Mouse (Mus musculus): ENCODE data around the gene Emc10. TPM values are rescaled to one million over a fixed set of nuclear protein-coding genes. Genes with fewer than 3 reads are reported as not detected.

Emc10 gene
- polyA plus RNA-seq, 1 experiment from 2014 or later = 95.7 TPM

GRCm38 (mm10) chr7:44471880-44472557, 24.3 kb downstream of the Emc10 start:
- Histone ChIP-seq H3K27me3 (ENCODE audit: insufficient read depth, poor library complexity, severe bottlenecking) (peaks cover 21% of the 10 kb centered on the region), H3K36me3 (peaks cover 2% of the 10 kb centered on the region; the same call in 1 of the 2 replicates), H3K4me3 (peak overlapping the region; percentile 64), H3K4me1 (peaks cover 75% of the 10 kb centered on the region), H3K9me3 (no peaks in the 10 kb centered on the region), H3K27ac (peak overlapping the region; percentile 91)
- 21% methylated on average over 6 of the region's 6 CpGs for WGBS
- DNase-seq (ENCODE audit: low spot score) = peak; percentile 95

GRCm38 (mm10) chr7:44470696-44471612, 25.4 kb downstream of the Emc10 start:
- peaks cover 86% of the 10 kb centered on the region for H3K4me1 ChIP-seq
- H3K4me3 ChIP-seq = peak overlapping the region; percentile 10; the same call in 1 of the 2 replicates
- DNase-seq (ENCODE audit: low spot score) = peak; percentile 79
- H3K9me3 ChIP-seq = no peaks in the 10 kb centered on the region
- H3K27ac ChIP-seq = peak overlapping the region; percentile 91
- peaks cover 15% of the 10 kb centered on the region for H3K27me3 ChIP-seq (ENCODE audit: insufficient read depth, poor library complexity, severe bottlenecking)
- H3K36me3 ChIP-seq = peaks cover 2% of the 10 kb centered on the region; the same call in 1 of the 2 replicates
- 68% methylated on average over 16 of the region's 16 CpGs for WGBS

- Histone ChIP-seq H3K27me3 (ENCODE audit: insufficient read depth, poor library complexity, severe bottlenecking) (peaks cover 11% of the 10 kb centered on the region; the same call in 1 of the 2 replicates), H3K27ac (peak overlapping the region; percentile 91), H3K4me1 (peaks cover 89% of the 10 kb centered on the region), H3K4me3 (peak overlapping the region; percentile 73), H3K36me3 (peaks cover 2% of the 10 kb centered on the region; the same call in 1 of the 2 replicates), H3K9me3 (no peaks in the 10 kb centered on the region)
- 60% methylated on average over 16 of the region's 16 CpGs for WGBS
- peak; percentile 76 for DNase-seq (ENCODE audit: low spot score)
Observed at GRCm38 (mm10) chr7:44469677-44470675, 26.4 kb downstream of the Emc10 start.

GRCm38 (mm10) chr7:44468644-44469285, 27.6 kb downstream of the Emc10 start:
- H3K36me3 ChIP-seq = peaks cover 2% of the 10 kb centered on the region; the same call in 1 of the 2 replicates
- H3K9me3 ChIP-seq = no peaks in the 10 kb centered on the region
- WGBS = 42% methylated on average over 15 of the region's 15 CpGs
- H3K27ac ChIP-seq = peak overlapping the region; percentile 91
- H3K4me3 ChIP-seq = peak overlapping the region; percentile 73
- peaks cover 91% of the 10 kb centered on the region for H3K4me1 ChIP-seq
- peak; percentile 86 for DNase-seq (ENCODE audit: low spot score)
- peaks cover 18% of the 10 kb centered on the region for H3K27me3 ChIP-seq (ENCODE audit: insufficient read depth, poor library complexity, severe bottlenecking)

GRCm38 (mm10) chr7:44467811-44468411, 28.4 kb downstream of the Emc10 start, which contains the start of gene Josd2:
Gene Josd2, plus strand, starts transcription at chr7:44467980.
- H3K9me3 ChIP-seq = no peaks in the 10 kb centered on the region
- peak; percentile 99 for DNase-seq (ENCODE audit: low spot score)

GRCm38 (mm10) chr7:44466888-44467311, 29.4 kb downstream of the Emc10 start:
- Histone ChIP-seq H3K9me3 (no peaks in the 10 kb centered on the region), H3K27me3 (ENCODE audit: insufficient read depth, poor library complexity, severe bottlenecking) (peaks cover 36% of the 10 kb centered on the region), H3K36me3 (peaks cover 5% of the 10 kb centered on the region), H3K4me3 (peak overlapping the region; percentile 73), H3K27ac (peak overlapping the region; percentile 91), H3K4me1 (peaks cover 93% of the 10 kb centered on the region)
- DNase-seq (ENCODE audit: low spot score) = no peak
- WGBS = 82% methylated on average over 16 of the region's 16 CpGs

More at GRCm38 (mm10) chr7:44467811-44468411, 28.4 kb downstream of the Emc10 start, which contains the start of gene Josd2:
- Histone ChIP-seq H3K27ac (peak within 1 kb of the TSS; percentile 91), H3K4me3 (peak within 1 kb of the TSS; percentile 73), H3K36me3 (peaks cover 2% of the 10 kb centered on the region; the same call in 1 of the 2 replicates), H3K4me1 (peaks cover 93% of the 10 kb centered on the region), H3K27me3 (ENCODE audit: insufficient read depth, poor library complexity, severe bottlenecking) (peaks cover 26% of the 10 kb centered on the region)
- under 1% methylated on average over 42 of the region's 42 CpGs for WGBS

GRCm38 (mm10) chr7:44466006-44466887, 30.1 kb downstream of the Emc10 start:
- Histone ChIP-seq H3K4me3 (no peak overlapping the region), H3K27me3 (ENCODE audit: insufficient read depth, poor library complexity, severe bottlenecking) (peaks cover 43% of the 10 kb centered on the region), H3K36me3 (peaks cover 11% of the 10 kb centered on the region), H3K27ac (peak overlapping the region; percentile 91; the same call in 1 of the 2 replicates), H3K9me3 (no peaks in the 10 kb centered on the region), H3K4me1 (peaks cover 90% of the 10 kb centered on the region)
- no peak for DNase-seq (ENCODE audit: low spot score)
- 82% methylated on average over 10 of the region's 10 CpGs for WGBS

- 0 out of 2 replicates have a peak within 1 kb of the TSS, but pooled peaks have one; percentile 6 for H3K4me3 ChIP-seq
- 68% methylated on average over 2 of the region's 2 CpGs for WGBS
- H3K9me3 ChIP-seq = no peaks in the 10 kb centered on the region
- no peak for DNase-seq (ENCODE audit: low spot score)
- peaks cover 13% of the 10 kb centered on the region for H3K36me3 ChIP-seq
- H3K4me1 ChIP-seq = peaks cover 79% of the 10 kb centered on the region
- H3K27ac ChIP-seq = peak within 1 kb of the TSS; percentile 91
- peaks cover 54% of the 10 kb centered on the region for H3K27me3 ChIP-seq (ENCODE audit: insufficient read depth, poor library complexity, severe bottlenecking)
Observed at GRCm38 (mm10) chr7:44465111-44465510, 31.2 kb downstream of the Emc10 start, which contains the start of gene Aspdh. Gene Aspdh, plus strand, starts transcription at chr7:44465391.

GRCm38 (mm10) chr7:44464511-44464910, 31.8 kb downstream of the Emc10 start:
- Histone ChIP-seq H3K36me3 (peaks cover 13% of the 10 kb centered on the region), H3K9me3 (no peaks in the 10 kb centered on the region), H3K27ac (peak overlapping the region; percentile 23), H3K27me3 (ENCODE audit: insufficient read depth, poor library complexity, severe bottlenecking) (peaks cover 60% of the 10 kb centered on the region), H3K4me3 (0 out of 2 replicates have a peak overlapping the region, but pooled peaks have one; percentile 6), H3K4me1 (peaks cover 73% of the 10 kb centered on the region)
- WGBS = 17% methylated on average over 4 of the region's 4 CpGs
- DNase-seq (ENCODE audit: low spot score) = peak; percentile 77

- WGBS = 81% methylated on average over 10 of the region's 10 CpGs
- peaks cover 64% of the 10 kb centered on the region for H3K27me3 ChIP-seq (ENCODE audit: insufficient read depth, poor library complexity, severe bottlenecking)
- DNase-seq (ENCODE audit: low spot score) = no peak
Observed at GRCm38 (mm10) chr7:44463556-44464225, 32.6 kb downstream of the Emc10 start.

More at GRCm38 (mm10) chr7:44463556-44464225, 32.6 kb downstream of the Emc10 start:
- peak overlapping the region; percentile 23 for H3K27ac ChIP-seq
- no peaks in the 10 kb centered on the region for H3K9me3 ChIP-seq
- H3K4me1 ChIP-seq = peaks cover 65% of the 10 kb centered on the region
- H3K36me3 ChIP-seq = peaks cover 13% of the 10 kb centered on the region
- H3K4me3 ChIP-seq = no peak overlapping the region
